Mouse (Mus musculus): ENCODE results near the gene Chst11.

The Chst11 gene

GRCm38 (mm10) chr10:83036340-83037045 lies 51.2 kb downstream of the Chst11 start:
- no peak for DNase-seq (ENCODE audit: low spot score)

GRCm38 (mm10) chr10:83038166-83038565 lies 52.9 kb downstream of the Chst11 start:
- DNase-seq (ENCODE audit: low spot score): no peak

- no peak for DNase-seq (ENCODE audit: low spot score)
Measured at GRCm38 (mm10) chr10:83039414-83039813, 54.1 kb downstream of the Chst11 start.

GRCm38 (mm10) chr10:83041875-83042274 lies 56.6 kb downstream of the Chst11 start:
- no peak for DNase-seq (ENCODE audit: low spot score)

GRCm38 (mm10) chr10:83042613-83043477 lies 57.5 kb downstream of the Chst11 start:
- peak; percentile 78 for DNase-seq (ENCODE audit: low spot score)

- DNase-seq (ENCODE audit: low spot score): peak; percentile 39
Measured at GRCm38 (mm10) chr10:83043478-83044259, 58.4 kb downstream of the Chst11 start.

- no peak for DNase-seq (ENCODE audit: low spot score)
Measured at GRCm38 (mm10) chr10:83049174-83049780, 64.0 kb downstream of the Chst11 start.

- DNase-seq (ENCODE audit: low spot score): no peak
Measured at GRCm38 (mm10) chr10:83053886-83054550, 68.7 kb downstream of the Chst11 start.

GRCm38 (mm10) chr10:83056291-83056690 lies 71.0 kb downstream of the Chst11 start:
- no peak for DNase-seq (ENCODE audit: low spot score)

GRCm38 (mm10) chr10:83056866-83057265 lies 71.6 kb downstream of the Chst11 start:
- DNase-seq (ENCODE audit: low spot score): no peak

GRCm38 (mm10) chr10:83060066-83060782 lies 74.9 kb downstream of the Chst11 start:
- no peak for DNase-seq (ENCODE audit: low spot score)

GRCm38 (mm10) chr10:83062315-83062714 lies 77.0 kb downstream of the Chst11 start:
- no peak for DNase-seq (ENCODE audit: low spot score)

GRCm38 (mm10) chr10:83064796-83065195 lies 79.5 kb downstream of the Chst11 start:
- DNase-seq (ENCODE audit: low spot score): no peak

GRCm38 (mm10) chr10:83066159-83066558 lies 80.9 kb downstream of the Chst11 start:
- no peak for DNase-seq (ENCODE audit: low spot score)

GRCm38 (mm10) chr10:83067305-83067704 lies 82.0 kb downstream of the Chst11 start:
- DNase-seq (ENCODE audit: low spot score): no peak

- DNase-seq (ENCODE audit: low spot score): no peak
Measured at GRCm38 (mm10) chr10:83068466-83068865, 83.2 kb downstream of the Chst11 start.

- no peak for DNase-seq (ENCODE audit: low spot score)
Measured at GRCm38 (mm10) chr10:83069791-83070190, 84.5 kb downstream of the Chst11 start.

GRCm38 (mm10) chr10:83071785-83072580 lies 86.7 kb downstream of the Chst11 start:
- no peak for DNase-seq (ENCODE audit: low spot score)

- no peak for DNase-seq (ENCODE audit: low spot score)
Measured at GRCm38 (mm10) chr10:83073119-83073518, 87.8 kb downstream of the Chst11 start.

- no peak for DNase-seq (ENCODE audit: low spot score)
Measured at GRCm38 (mm10) chr10:83076816-83077215, 91.5 kb downstream of the Chst11 start.
